Mouse (Mus musculus) liver, embryonic 12.5 days (tissue): ENCODE data around the gene Pcgf1. TPM values are rescaled to one million over a fixed set of nuclear protein-coding genes. Genes with fewer than 3 reads are reported as not detected.

Experiments used
- ATAC-seq: fragments of 200-750 bp; cut with Nextera tagmentation; 2 replicates; pipeline ENCODE4 v1.8.0; 2017; ENCODE audit warnings: moderate number of reproducible peaks, mild to moderate bottlenecking, moderate library complexity
- H3K27ac ChIP-seq: fragments of 300-500 bp; sonication (generic); 2 replicates; pipeline ENCODE4 v1.5.1; 2016; ENCODE audit warnings: mild to moderate bottlenecking
- H3K27me3 ChIP-seq: fragments of 300-500 bp; sonication (generic); replicated peaks from 2 replicates; pipeline ENCODE4 v1.6.1; 2016; ENCODE audit warnings: mild to moderate bottlenecking, moderate library complexity
- H3K36me3 ChIP-seq: fragments of 300-500 bp; sonication (generic); 2 replicates; pipeline ENCODE4 v1.6.1; 2016; ENCODE audit warnings: mild to moderate bottlenecking, moderate library complexity
- H3K4me1 ChIP-seq: fragments of 300-500 bp; sonication (generic); 2 replicates; pipeline ENCODE4 v1.6.1; 2016
- H3K4me2 ChIP-seq: fragments of 300-500 bp; sonication (generic); 2 replicates; pipeline ENCODE4 v1.6.1; 2016; ENCODE audit warnings: mild to moderate bottlenecking, moderate library complexity
- H3K4me3 ChIP-seq: fragments of 300-500 bp; sonication (generic); 2 replicates; pipeline ENCODE4 v1.5.1; 2016; ENCODE audit warnings: mild to moderate bottlenecking, moderate library complexity
- H3K9ac ChIP-seq: fragments of 300-500 bp; sonication (generic); 2 replicates; pipeline ENCODE4 v1.6.1; 2016; ENCODE audit warnings: mild to moderate bottlenecking, moderate library complexity
- H3K9me3 ChIP-seq: fragments of 300-500 bp; sonication (generic); replicated peaks from 2 replicates; pipeline ENCODE4 v1.6.1; 2016; ENCODE audit warnings: mild to moderate bottlenecking, moderate library complexity
- WGBS: fragments of 180-500 bp; shearing (Covaris S2); methylation state at CpG from one replicate; pipeline ENCODE4 v1.1.7; 2016; ENCODE audit not compliant: insufficient replicate concordance; 5-methylcytosine and 5-hydroxymethylcytosine counted together
- polyA plus RNA-seq: library from polyadenylated mRNA; unstranded; fragments of >200 nt; fragmentation: Nextera tagmentation; extraction: Ambion mirVana; gene quantifications from 2 replicates; pipeline ENCODE4 v1.2.1, GENCODE M21; 2016

Pcgf1 gene
- polyA plus RNA-seq: 20.8 and 23.3 TPM in 2 replicates

DNA sequence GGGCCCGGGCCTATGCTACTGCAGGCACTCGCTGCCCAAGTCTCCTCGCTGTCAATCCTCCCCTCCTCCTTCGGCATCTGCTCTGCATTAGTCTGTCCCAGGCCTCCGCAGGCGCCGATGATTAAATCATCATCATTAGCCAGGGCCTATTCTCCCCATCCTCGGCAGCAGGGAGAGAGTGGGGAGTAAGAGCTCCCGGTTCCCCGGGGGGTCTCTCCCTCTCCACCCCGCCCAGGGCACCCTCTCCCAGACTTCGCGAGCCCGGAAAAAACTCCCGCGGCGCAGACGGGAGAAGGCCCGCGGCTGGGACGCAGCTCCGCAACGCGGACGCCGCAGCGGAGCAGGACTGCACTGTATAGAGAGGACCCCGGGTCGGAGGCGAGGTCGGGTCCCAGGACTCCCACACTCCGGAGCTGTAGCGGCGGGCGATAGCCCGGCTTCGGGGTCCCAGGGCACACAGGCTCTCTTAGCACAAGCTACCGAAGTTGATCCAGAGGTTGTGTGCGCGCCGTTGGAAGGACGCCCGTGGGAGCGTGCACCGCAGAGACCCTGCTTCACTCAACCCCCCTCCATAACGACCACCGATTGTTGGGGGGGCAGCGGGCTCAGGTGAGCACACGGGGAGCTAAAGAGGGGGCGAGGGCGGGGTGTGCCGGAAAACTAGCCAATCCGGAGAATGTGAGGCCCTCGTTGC is at the start of gene Pcgf1:
TSS of gene Pcgf1 (plus strand) at position 240 of the 694 bp plus-strand sequence.
- peak; percentile 56 for ATAC-seq
- Histone ChIP-seq H3K4me3 (peak within 1 kb of the TSS; percentile 78), H3K9ac (peak within 1 kb of the TSS; percentile 78), H3K36me3 (peaks cover 32% of the 10 kb centered on the region), H3K9me3 (no peaks in the 10 kb centered on the region), H3K4me2 (peak within 1 kb of the TSS; percentile 83), H3K27ac (peak within 1 kb of the TSS; percentile 85), H3K4me1 (peaks cover 27% of the 10 kb centered on the region), H3K27me3 (peaks cover 58% of the 10 kb centered on the region)
- WGBS: under 1% methylated on average over 54 of the region's 54 CpGs

DNA sequence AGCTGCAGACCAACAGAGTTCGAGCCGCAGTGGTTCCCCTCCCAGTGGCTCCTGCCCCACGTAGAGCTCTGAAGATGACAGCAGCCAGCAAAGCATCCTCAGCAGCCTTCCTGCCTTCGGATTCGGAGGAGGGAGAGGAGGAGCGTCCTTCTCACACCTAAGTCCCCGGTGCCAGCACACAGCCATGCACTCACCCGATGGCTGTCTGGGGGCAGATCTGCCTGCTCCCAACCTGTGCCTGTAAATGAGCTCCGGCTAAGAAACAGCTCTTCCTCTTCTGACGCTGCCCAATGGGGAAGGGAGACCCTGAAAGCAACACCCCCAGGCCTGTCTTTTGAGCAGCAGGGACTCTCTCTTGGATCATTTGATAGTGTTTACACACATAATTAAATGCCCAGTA is 47.9 kb upstream of the Pcgf1 start:
- Histone ChIP-seq H3K4me1 (peaks cover 70% of the 10 kb centered on the region), H3K9me3 (no peaks in the 10 kb centered on the region), H3K27ac (peak overlapping the region; percentile 48), H3K4me2 (no peak overlapping the region), H3K4me3 (no peak overlapping the region), H3K27me3 (peaks cover 27% of the 10 kb centered on the region; the same call in 1 of the 2 replicates), H3K36me3 (peaks cover 28% of the 10 kb centered on the region), H3K9ac (no peak overlapping the region)
- no peak for ATAC-seq
- WGBS: 63% methylated on average over 10 of the region's 10 CpGs

DNA sequence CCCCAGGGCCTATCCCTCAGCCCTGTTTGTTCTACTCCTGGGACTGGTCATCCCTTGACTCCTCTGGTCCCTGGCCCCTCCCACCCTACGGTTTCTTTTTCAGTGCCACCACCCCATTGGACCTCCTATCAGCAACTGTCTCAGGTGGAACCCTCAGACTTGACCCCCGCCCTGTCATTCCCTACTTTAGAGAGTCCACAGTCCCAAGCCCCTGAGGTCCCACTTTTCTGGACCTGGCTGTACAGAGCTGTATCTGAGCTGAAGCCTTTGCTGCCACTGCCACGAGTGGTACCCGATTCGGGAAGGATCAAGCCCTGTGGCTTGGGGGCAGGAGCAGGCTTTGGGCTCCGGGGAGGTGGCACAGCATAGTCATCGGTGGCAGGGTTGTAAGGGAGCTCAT is 46.6 kb upstream of the Pcgf1 start:
- H3K9me3 ChIP-seq: no peaks in the 10 kb centered on the region
- H3K4me3 ChIP-seq: no peak overlapping the region
- H3K4me2 ChIP-seq: peak overlapping the region; percentile 87
- no peak overlapping the region for H3K27ac ChIP-seq
- WGBS: 81% methylated on average over 7 of the region's 7 CpGs
- H3K9ac ChIP-seq: no peak overlapping the region
- no peak for ATAC-seq
- peaks cover 68% of the 10 kb centered on the region for H3K4me1 ChIP-seq
- peaks cover 28% of the 10 kb centered on the region for H3K36me3 ChIP-seq
- H3K27me3 ChIP-seq: peaks cover 39% of the 10 kb centered on the region; the same call in 1 of the 2 replicates

- Histone ChIP-seq H3K9me3 (no peaks in the 10 kb centered on the region), H3K4me1 (peaks cover 65% of the 10 kb centered on the region), H3K4me3 (peak overlapping the region; percentile 80), H3K27me3 (peaks cover 42% of the 10 kb centered on the region; the same call in 1 of the 2 replicates), H3K36me3 (peaks cover 28% of the 10 kb centered on the region), H3K4me2 (peak overlapping the region; percentile 87), H3K9ac (peak overlapping the region; percentile 91), H3K27ac (peak overlapping the region; percentile 84)
- no peak for ATAC-seq
- WGBS: 53% methylated on average over 18 of the region's 18 CpGs
Observed at GRCm38 (mm10) chr6:83031921-83032590, 45.6 kb upstream of the Pcgf1 start.

DNA sequence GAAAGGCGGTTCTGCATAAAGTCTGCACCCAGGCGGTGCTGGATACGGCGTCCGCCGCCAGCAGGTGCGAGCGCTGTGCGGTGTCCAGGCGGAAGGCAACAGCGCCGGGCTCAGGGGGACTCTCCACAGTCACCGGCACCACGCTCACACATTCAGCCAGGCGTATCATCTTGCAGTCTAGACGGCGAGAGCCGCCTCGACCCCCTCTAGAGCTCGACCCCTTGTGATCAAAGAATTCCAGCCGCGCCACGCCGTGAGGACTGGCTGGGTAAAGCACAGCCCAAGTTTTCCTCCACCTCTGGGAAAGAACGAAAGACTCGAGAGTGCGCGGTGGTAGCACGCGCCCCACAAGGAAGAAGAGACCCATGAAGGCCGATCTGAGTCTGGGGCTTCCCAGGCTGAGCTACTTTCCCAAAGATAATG is 44.9 kb upstream of the Pcgf1 start:
- WGBS: under 1% methylated on average over 31 of the region's 31 CpGs
- Histone ChIP-seq H3K27me3 (peaks cover 46% of the 10 kb centered on the region; the same call in 1 of the 2 replicates), H3K4me3 (peak overlapping the region; percentile 80), H3K36me3 (peaks cover 28% of the 10 kb centered on the region), H3K9me3 (no peaks in the 10 kb centered on the region), H3K4me1 (peaks cover 63% of the 10 kb centered on the region), H3K27ac (peak overlapping the region; percentile 84), H3K9ac (peak overlapping the region; percentile 91), H3K4me2 (peak overlapping the region; percentile 87)
- peak; percentile 75 for ATAC-seq

DNA sequence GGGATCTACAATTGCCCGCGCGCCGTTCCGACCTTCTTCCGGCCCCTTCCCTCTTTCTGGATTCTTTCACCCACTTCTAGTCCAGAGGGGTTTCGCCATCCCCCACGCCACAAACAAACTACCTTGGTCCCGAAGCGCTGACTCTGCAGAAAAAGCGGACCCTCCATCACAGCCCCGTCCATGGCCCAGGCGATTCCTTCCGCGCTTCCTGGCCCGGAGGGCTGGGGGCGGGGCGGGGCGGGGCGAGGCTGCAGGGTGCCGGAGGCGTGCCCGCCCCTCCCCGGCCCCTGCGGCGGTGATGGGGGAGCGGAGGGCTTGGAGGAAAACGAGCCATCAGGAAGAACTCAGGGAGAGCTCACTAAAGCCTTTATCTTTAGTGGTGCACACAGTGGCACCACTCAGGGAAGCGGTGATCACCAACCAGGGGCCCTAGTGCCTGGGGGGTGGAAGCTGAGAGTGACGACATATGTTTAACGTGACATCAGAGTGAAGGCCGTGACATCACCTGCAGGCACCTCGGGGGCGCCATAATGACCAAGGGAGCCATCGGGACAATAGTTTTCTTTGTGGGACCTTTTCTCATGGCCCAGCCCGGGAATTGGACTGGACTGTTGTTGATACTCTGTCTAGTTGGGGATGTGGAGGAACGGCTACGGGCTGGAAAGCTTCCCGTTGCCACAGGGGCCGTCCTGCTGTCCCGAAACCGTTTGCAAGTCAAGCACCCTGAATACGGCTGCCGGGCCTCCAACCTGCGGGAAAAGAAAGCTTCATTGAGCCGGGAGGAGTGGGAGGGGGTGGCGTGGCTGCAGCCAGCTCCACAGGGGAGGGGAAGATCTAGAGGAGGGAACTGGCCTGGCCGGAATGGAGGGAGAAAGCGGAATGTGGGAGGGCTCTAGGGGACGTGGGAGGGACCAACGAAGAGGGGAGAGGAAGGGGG is 44.2 kb upstream of the Pcgf1 start, which contains the start of the genes Dok1 and Loxl3:
TSS of gene Dok1 (minus strand) at position 223 of the 937 bp plus-strand sequence.
TSS of gene Loxl3 (plus strand) at position 925 of the 937 bp plus-strand sequence.
- H3K27me3 ChIP-seq: peaks cover 46% of the 10 kb centered on the region; the same call in 1 of the 2 replicates
- ATAC-seq: peak; percentile 87
- peaks cover 63% of the 10 kb centered on the region for H3K4me1 ChIP-seq
- H3K36me3 ChIP-seq: peaks cover 28% of the 10 kb centered on the region
- H3K4me3 ChIP-seq: peak within 1 kb of the TSS; percentile 80
- peak within 1 kb of the TSS; percentile 91 for H3K9ac ChIP-seq
- WGBS: 2% methylated on average over 51 of the region's 51 CpGs
- H3K9me3 ChIP-seq: no peaks in the 10 kb centered on the region
- peak within 1 kb of the TSS; percentile 84 for H3K27ac ChIP-seq
- H3K4me2 ChIP-seq: peak within 1 kb of the TSS; percentile 87

DNA sequence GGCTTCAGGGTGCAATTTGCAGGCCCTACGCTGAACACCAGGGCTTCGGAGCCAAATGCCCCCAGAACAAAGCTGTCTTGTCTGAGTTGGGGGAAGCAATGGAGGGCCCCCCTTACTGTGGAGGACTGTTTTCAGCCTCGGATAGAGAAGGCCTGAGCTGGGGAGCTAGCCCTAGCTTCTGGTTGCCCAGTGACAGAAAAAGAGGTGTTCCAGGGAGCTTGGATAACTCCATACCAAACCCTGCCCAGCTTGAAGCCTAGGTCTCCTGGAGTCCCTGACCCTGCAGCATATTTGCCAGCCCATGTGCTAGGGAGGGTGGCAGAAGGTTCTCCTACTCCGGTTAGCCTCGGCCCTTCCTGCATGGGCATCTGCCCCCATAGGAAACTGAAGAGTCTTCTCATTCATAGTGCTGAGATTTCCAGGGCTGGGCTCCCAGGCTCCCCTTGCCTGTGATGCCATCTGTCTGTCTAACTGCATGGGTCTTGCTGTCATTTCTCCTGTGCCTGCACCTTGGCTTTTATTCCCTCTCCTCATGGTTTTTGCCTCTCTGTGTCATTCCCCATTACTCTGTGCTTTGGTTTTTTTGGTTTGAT is 43.1 kb upstream of the Pcgf1 start:
- WGBS: 59% methylated on average over 5 of the region's 5 CpGs

DNA sequence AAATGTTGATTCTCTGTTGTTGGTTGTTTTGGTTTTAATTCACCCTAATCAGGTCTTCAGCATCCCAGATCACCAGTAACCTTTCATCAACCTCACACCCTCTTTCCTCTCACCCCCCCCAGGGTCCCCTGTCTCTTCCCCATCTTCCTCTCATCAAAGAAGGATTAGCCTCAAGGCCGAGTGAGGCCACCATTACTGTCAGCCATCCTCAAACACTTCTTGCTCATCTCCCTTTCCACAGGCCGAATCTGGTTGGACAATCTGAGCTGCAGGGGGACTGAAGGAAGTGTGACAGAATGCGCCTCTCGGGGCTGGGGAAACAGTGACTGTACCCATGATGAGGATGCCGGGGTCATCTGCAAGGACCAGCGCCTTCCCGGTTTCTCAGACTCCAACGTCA is 40.5 kb upstream of the Pcgf1 start:
- no peak overlapping the region for H3K4me2 ChIP-seq
- H3K9ac ChIP-seq: no peak overlapping the region
- WGBS: 79% methylated on average over 8 of the region's 8 CpGs
- peaks cover under 1% of the 10 kb centered on the region; the same call in 1 of the 2 replicates for H3K36me3 ChIP-seq
- H3K27me3 ChIP-seq: peaks cover 28% of the 10 kb centered on the region; the same call in 1 of the 2 replicates
- ATAC-seq: no peak
- H3K4me1 ChIP-seq: peaks cover 50% of the 10 kb centered on the region
- H3K4me3 ChIP-seq: no peak overlapping the region
- no peaks in the 10 kb centered on the region for H3K9me3 ChIP-seq
- no peak overlapping the region for H3K27ac ChIP-seq

More for the DNA sequence above, 43.1 kb upstream of the Pcgf1 start:
- Histone ChIP-seq H3K27me3 (peaks cover 46% of the 10 kb centered on the region; the same call in 1 of the 2 replicates), H3K4me2 (peak overlapping the region; percentile 87), H3K4me1 (peaks cover 65% of the 10 kb centered on the region), H3K27ac (0 out of 2 replicates have a peak overlapping the region, but pooled peaks have one; percentile 84), H3K4me3 (peak overlapping the region; percentile 80; the same call in 1 of the 2 replicates), H3K9ac (no peak overlapping the region), H3K36me3 (peaks cover 26% of the 10 kb centered on the region), H3K9me3 (no peaks in the 10 kb centered on the region)
- no peak for ATAC-seq

DNA sequence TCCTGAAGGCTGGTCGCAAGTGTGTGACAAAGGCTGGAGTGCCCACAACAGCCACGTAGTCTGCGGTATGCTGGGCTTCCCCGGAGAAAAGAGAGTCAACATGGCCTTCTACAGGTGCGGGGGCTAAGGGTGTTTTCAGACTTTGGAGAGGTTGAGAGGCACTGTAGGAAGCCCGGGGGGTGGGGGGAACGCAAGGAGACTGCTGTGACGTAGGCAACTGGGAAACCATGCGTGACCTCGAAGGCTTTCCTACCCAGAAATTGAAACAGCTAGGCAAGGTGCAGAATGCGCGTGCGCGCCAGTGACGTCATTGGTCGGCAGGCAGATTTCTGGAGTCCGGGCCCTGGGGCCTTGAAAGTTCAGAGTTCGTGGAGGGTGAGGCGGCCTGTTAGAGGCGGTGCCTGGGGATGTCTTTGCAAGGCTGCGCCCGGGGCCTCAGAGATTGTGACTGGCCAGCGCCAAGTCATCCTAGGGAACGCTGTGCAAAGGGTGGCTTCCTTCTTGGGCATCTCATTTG is 39.1 kb upstream of the Pcgf1 start:
- H3K9me3 ChIP-seq: no peaks in the 10 kb centered on the region
- H3K27ac ChIP-seq: peak overlapping the region; percentile 92
- WGBS: 13% methylated on average over 24 of the region's 24 CpGs
- ATAC-seq: peak; percentile 98
- H3K4me1 ChIP-seq: peaks cover 43% of the 10 kb centered on the region
- H3K4me2 ChIP-seq: peak overlapping the region; percentile 66
- H3K27me3 ChIP-seq: peaks cover 28% of the 10 kb centered on the region; the same call in 1 of the 2 replicates
- H3K36me3 ChIP-seq: no peaks in the 10 kb centered on the region
- H3K9ac ChIP-seq: peak overlapping the region; percentile 62
- H3K4me3 ChIP-seq: peak overlapping the region; percentile 30

GRCm38 (mm10) chr6:83040601-83041000 is 37.1 kb upstream of the Pcgf1 start:
- peak overlapping the region; percentile 0; the same call in 1 of the 2 replicates for H3K27ac ChIP-seq
- 78% methylated on average over 5 of the region's 5 CpGs for WGBS
- no peak for ATAC-seq
- peaks cover 30% of the 10 kb centered on the region for H3K4me1 ChIP-seq
- H3K4me2 ChIP-seq: no peak overlapping the region
- H3K27me3 ChIP-seq: peaks cover 12% of the 10 kb centered on the region; the same call in 1 of the 2 replicates
- H3K4me3 ChIP-seq: no peak overlapping the region
- H3K9ac ChIP-seq: no peak overlapping the region
- H3K36me3 ChIP-seq: no peaks in the 10 kb centered on the region
- H3K9me3 ChIP-seq: no peaks in the 10 kb centered on the region
